Mouse (Mus musculus): ENCODE data around the gene Coch. TPM values are rescaled to one million over a fixed set of nuclear protein-coding genes. Genes with fewer than 3 reads are reported as not detected.
"Not testable (repeated sequence)": the region's sequence is repeated elsewhere in the genome, so short reads cannot be mapped to it uniquely, and the experiment has no call there.

Gene Coch
- total RNA-seq (2022) = 1 to 10 TPM in 2 of 4 experiments, under 1 TPM in 2; 0.12 to 8.4 (median 2.1) TPM

- no peak for DNase-seq
Observed at GRCm38 (mm10) chr12:51593229-51594029, at the start of gene Coch. TSS of gene Coch (plus strand) at chr12:51593341.

GRCm38 (mm10) chr12:51543402-51543960, 49.7 kb upstream of the Coch start:
- DNase-seq = no peak

- DNase-seq = no peak
Observed at GRCm38 (mm10) chr12:51555041-51555440, 38.1 kb upstream of the Coch start.

- no peak for DNase-seq
Observed at GRCm38 (mm10) chr12:51561416-51561815, 31.7 kb upstream of the Coch start.

- DNase-seq = no peak
Observed at GRCm38 (mm10) chr12:51567225-51567624, 25.9 kb upstream of the Coch start.

- no peak for DNase-seq
Observed at GRCm38 (mm10) chr12:51569472-51569871, 23.7 kb upstream of the Coch start.

GRCm38 (mm10) chr12:51569944-51570343, 23.2 kb upstream of the Coch start:
- DNase-seq = no peak

GRCm38 (mm10) chr12:51572651-51573050, 20.5 kb upstream of the Coch start:
- no peak for DNase-seq

- DNase-seq = not testable (repeated sequence)
Observed at GRCm38 (mm10) chr12:51577816-51578215, 15.3 kb upstream of the Coch start.

- DNase-seq = no peak
Observed at GRCm38 (mm10) chr12:51589263-51589662, 3.9 kb upstream of the Coch start.

- DNase-seq = no peak
Observed at GRCm38 (mm10) chr12:51591921-51592320, 1.2 kb upstream of the Coch start.

- no peak for DNase-seq
Observed at GRCm38 (mm10) chr12:51592888-51593228, 283 bp upstream of the Coch start.

- DNase-seq = no peak
Observed at GRCm38 (mm10) chr12:51594030-51594470, 909 bp downstream of the Coch start.

- DNase-seq = no peak
Observed at GRCm38 (mm10) chr12:51603306-51603705, 10.2 kb downstream of the Coch start.

GRCm38 (mm10) chr12:51606138-51606537, 13.0 kb downstream of the Coch start:
- no peak for DNase-seq

GRCm38 (mm10) chr12:51612361-51612760, 19.2 kb downstream of the Coch start:
- DNase-seq = no peak

GRCm38 (mm10) chr12:51620572-51620971, 27.4 kb downstream of the Coch start:
- DNase-seq = no peak

GRCm38 (mm10) chr12:51621161-51621560, 28.0 kb downstream of the Coch start:
- no peak for DNase-seq

GRCm38 (mm10) chr12:51622670-51623365, 29.7 kb downstream of the Coch start:
- no peak for DNase-seq

GRCm38 (mm10) chr12:51623366-51623694, 30.2 kb downstream of the Coch start:
- DNase-seq = no peak

GRCm38 (mm10) chr12:51633481-51633880, 40.3 kb downstream of the Coch start:
- DNase-seq = no peak

GRCm38 (mm10) chr12:51636260-51636659, 43.1 kb downstream of the Coch start:
- no peak for DNase-seq

GRCm38 (mm10) chr12:51636689-51637470, 43.7 kb downstream of the Coch start:
- DNase-seq = no peak

Measured in adrenal gland, adult 8-10 months (tissue).